Mouse (Mus musculus): ENCODE measurements around the gene Ubr1.
"Not testable (repeated sequence)": the region's sequence is repeated elsewhere in the genome, so short reads cannot be mapped to it uniquely, and the experiment has no call there.

The Ubr1 gene

GRCm38 (mm10) chr2:120972964-120973363 is 2.4 kb upstream of the Ubr1 start:
- peak; percentile 16 for DNase-seq

- DNase-seq, result not testable (repeated sequence)
Measured at GRCm38 (mm10) chr2:120972257-120972656, 1.7 kb upstream of the Ubr1 start.

DNA sequence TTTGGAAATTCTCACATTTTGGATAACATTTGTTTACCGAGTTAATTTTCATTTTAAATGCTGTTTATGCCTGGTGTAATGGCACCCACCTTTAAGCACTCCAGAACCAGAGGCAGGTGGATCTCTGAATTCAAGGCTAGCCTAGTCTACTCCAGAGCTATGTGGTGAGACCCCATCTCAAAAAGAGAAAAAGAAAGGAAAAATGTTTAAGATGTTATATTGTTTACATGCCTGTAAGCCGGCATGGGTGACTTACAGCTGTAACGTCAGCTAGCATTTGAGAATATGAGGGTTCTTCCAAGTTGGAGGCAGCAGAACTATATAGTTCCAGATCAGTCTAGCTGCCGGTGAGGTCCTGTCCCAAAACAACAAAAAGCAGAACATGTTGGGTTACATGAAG is 1.3 kb upstream of the Ubr1 start:
- no peak for DNase-seq

GRCm38 (mm10) chr2:120970045-120970539 is 423 bp downstream of the Ubr1 start:
- DNase-seq, result no peak

DNA sequence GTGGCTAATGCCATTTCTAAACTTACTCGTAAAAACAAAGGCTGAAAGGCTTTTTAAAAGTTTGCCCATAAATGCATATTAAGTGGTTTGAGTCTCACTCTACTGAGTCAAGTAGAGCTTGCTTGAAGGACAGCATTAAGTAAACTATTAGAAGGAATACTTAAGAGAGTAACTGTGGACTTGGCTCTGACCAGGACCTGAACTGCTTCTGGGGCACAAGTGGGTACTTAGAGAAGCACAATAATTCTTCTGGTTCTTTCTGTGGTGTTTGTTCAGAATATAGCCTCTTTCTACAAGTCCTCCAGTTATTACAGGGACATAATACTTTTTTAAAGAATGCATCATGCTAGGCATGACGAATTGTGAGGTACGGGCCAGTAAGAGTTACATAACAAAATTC is 5.0 kb downstream of the Ubr1 start:
- DNase-seq, result no peak

DNA sequence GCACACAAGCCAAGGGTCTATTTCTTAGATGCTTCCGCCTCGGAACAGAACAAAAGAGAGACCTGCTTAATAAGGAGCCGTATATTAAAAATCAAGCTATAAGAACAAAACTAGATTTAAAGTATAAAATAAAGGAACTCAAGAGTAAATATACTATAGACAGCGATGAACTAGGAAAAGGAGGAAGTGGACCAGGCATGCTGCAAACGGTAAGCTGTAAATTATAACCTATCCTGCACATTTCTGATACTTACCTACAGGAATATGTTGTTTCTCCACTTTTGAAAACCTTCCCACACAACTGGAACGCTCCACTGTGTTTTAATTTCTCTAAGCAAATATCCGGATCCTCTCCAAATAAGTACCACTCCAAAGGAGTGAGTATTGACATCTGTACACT is 7.4 kb downstream of the Ubr1 start:
- DNase-seq, result no peak

- DNase-seq, result no peak
Measured at GRCm38 (mm10) chr2:120960261-120960660, 10.3 kb downstream of the Ubr1 start.

DNA sequence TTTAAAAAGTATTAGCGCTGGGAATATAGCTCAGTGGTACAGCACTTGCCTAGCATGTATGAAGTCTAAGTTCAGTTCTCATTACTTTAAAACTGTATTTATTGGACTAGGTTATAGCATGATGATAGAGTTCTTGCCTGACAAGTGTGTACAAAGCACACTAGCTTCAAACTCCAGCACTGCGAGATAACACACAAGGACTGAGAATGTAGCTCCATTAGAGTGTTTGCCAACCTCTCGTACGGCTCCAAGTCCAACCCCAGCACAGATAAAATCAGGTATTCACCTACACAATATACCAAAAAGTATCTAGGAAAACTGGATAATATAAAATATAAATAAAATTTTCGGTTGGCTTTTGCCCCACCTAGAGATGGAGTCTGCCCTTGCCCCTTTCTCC is 10.7 kb downstream of the Ubr1 start:
- no peak for DNase-seq

DNA sequence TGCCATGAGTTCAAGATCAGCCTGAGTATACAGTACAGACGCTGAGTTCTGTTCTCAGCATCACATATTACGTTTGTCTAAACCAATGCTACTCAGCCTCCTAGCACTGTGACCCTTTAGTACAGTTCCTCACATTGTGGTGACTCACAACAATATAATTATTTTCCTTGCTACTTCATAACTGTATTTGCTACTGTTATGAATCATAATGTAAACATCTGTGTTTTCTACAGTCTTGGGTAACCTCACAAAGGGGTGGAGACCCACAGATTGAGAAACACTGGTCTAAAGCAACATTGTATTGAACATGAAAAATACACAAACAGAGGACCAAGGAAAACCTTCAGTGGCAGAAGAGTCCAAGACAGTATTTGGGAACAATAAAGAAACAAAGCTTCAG is 11.2 kb downstream of the Ubr1 start:
- no peak for DNase-seq

DNA sequence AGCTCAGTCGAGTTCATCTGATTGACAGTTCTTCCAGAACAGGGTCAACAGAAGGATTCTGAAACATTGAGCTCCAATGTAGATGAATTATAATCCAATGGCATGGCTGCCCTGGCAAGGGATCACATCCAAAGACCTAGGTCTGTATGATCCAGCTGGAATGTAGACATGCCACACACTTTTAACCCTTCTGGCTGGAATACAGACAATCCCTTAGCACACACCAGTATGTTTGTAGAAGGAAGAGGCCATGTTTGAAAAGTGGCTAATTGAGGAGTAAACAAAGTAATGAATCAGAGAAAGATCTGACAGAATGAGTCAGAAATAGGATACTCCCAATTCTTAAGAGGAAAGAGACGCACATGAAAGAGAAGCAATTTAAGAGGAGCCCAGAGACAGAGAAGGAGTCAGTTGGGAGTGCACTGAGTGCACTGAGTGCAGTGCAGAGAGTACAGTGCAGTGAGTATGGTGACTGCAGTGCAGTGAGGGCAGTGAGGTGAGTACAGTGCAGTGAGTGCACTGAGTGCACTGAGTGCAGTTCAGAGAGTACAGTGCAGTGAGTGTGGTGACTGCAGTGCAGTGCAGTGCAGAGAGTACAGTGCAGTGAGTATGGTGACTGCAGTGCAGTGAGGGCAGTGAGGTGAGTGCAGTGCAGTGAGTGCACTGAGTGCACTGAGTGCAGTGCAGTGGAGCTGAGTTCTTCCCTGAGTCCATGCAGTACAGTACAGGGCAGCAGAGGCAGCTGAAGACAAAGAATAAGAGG is 18.2 kb downstream of the Ubr1 start:
- DNase-seq, result no peak

DNA sequence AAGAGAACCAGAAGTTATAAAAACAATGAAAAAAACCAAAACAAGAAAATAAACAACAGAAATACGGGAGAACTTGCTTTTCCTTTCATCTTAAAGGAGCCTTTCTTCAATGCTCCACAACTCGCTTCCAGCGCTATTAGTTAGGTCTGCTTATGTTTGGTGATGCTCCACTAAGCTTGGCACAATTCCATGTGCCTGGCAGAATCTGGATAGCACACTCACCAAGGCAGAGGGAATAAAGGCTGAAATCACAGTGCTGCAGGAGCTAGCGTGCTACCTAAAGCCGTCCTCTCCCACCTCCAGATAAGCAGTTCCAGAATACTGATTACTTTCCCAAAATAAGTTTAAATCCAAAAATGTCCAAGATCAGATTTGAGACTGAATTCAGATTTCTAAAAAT is 19.3 kb downstream of the Ubr1 start:
- no peak for DNase-seq

DNA sequence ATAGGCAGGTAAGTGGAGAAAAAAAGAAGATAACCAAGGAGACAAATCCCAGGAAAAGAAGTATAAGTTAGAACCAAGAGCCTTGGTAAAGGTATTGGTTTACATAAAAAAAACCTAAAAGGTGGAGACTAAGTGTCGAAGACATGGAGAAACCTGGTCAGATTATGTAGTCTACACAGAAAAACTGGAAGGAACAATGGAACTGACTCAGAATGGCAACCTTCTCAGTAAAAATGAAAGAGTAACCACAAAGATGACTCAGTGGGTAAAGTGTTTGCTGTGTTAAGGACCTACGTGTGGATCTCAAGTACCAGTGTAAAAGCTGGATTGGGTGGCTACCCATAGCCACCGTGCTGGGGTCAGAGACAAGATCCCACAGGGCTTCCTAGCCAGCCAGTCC is 37.5 kb downstream of the Ubr1 start:
- DNase-seq, result no peak

- no peak for DNase-seq
Measured at GRCm38 (mm10) chr2:120909556-120909955, 61.0 kb downstream of the Ubr1 start.

- no peak for DNase-seq
Measured at GRCm38 (mm10) chr2:120896361-120896760, 74.2 kb downstream of the Ubr1 start.

GRCm38 (mm10) chr2:120887601-120888000 is 82.9 kb downstream of the Ubr1 start:
- DNase-seq, result no peak

DNA sequence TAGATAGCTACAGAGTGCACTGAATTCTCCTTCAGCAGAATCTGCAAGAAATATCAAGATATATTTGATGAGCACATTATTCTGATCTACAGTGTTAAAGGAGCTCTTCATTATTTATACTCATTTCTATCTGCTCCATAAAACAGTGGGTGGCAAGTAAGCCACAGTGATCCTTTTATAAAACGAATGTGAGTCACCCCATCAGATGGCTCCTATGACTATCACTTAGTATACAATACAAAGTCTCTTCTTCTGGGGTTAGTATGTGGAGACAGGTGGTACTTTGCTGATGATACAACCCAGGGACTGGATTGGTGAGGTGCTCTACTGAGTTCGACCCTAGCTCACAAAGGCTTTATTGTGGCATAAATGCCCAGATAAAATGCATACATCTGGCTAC is 97.3 kb downstream of the Ubr1 start:
- no peak for DNase-seq

- no peak for DNase-seq
Measured at GRCm38 (mm10) chr2:120871447-120872336, 98.8 kb downstream of the Ubr1 start.

- DNase-seq, result no peak
Measured at GRCm38 (mm10) chr2:120867336-120867735, 103.2 kb downstream of the Ubr1 start.

DNA sequence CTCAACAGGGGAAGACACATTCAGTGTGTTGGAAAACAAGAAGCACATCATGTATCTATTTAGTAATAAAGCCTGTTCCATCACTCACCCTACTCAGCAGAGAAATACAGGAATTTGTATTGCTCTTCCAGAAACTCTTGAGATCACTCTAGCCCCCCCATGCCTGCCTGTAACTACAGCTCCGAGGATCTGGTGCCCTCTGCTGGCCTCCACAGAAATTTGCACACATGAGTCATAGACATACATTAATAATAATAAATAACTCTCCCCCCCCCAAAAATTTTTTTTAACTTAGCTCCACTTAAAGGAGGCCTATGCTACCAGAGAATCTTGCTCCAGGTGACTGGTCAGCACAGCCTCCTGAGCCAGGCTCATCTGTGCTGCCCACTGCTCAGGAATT is 104.0 kb downstream of the Ubr1 start:
- DNase-seq, result peak; percentile 63

- no peak for DNase-seq
Measured at GRCm38 (mm10) chr2:120863389-120863788, 107.1 kb downstream of the Ubr1 start.

GRCm38 (mm10) chr2:120860699-120861098 is 109.8 kb downstream of the Ubr1 start:
- DNase-seq, result no peak

GRCm38 (mm10) chr2:120858131-120858530 is 112.4 kb downstream of the Ubr1 start:
- DNase-seq, result no peak

GRCm38 (mm10) chr2:120853151-120853550 is 117.4 kb downstream of the Ubr1 start:
- DNase-seq, result no peak

GRCm38 (mm10) chr2:120852626-120853025 is 117.9 kb downstream of the Ubr1 start:
- peak; percentile 40 for DNase-seq
